Mouse (Mus musculus): ENCODE measurements around the gene Gm614. TPM values are rescaled to one million over a fixed set of nuclear protein-coding genes. Genes with fewer than 3 reads are reported as not detected.
A peak's percentile ranks its signal among the peaks of the same experiment; 100 is the strongest.

Gene Gm614
- polyA plus RNA-seq (2012; rRNA removed) (0.15 TPM in 1 of 2 replicates, not detected in the other), polyA plus RNA-seq (2014; fragmentation: Nextera tagmentation; extraction: Ambion mirVana) (not detected in 2 replicates)

DNA sequence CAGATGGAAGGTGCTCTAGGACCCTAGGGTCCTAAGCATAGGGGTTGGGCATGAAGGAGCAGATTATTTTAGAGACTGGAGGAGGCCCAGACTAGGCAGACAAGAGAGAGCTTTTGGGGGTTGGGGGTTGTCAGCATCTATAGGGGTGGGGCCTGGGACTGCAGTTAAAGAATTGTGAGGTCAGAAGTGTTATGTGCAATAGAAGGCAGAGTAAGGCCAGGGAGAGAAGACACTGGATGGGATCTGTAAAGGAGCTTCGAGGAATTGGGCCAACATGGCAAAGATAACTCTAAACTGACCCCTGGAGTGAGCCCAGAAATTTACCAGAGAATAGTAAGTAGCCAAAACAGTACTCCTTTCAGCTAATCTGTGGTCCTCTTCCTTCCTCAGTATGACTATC is at the start of gene Gm614:
Gene Gm614, minus strand, starts transcription at position 101 of the 400 bp plus-strand sequence.
- no peak within 1 kb of the TSS for H3K4me3 ChIP-seq (replicated peaks; ENCODE audit: low read length)
- H3K36me3 ChIP-seq (ENCODE audit: control insufficient read depth, insufficient read depth, low read length) = no peaks in the 10 kb centered on the region; the same call in 1 of the 2 replicates
- TF ChIP-seq POLR2A (IDR thresholded peaks at IDR 0.05; ENCODE audit: borderline replicate concordance, extremely low read depth, insufficient read depth, insufficient read length) = no peak
- H3K9me3 ChIP-seq (ENCODE audit: control insufficient read depth, low read length) = no peaks in the 10 kb centered on the region
- H3K27ac ChIP-seq (replicated peaks; ENCODE audit: low read depth, low read length) = no peak within 1 kb of the TSS
- H3K27me3 ChIP-seq (ENCODE audit: control insufficient read depth, insufficient read depth, low read length) = no peaks in the 10 kb centered on the region
- H3K4me2 ChIP-seq (replicated peaks; ENCODE audit: low read depth, low read length, severe bottlenecking) = no peak within 1 kb of the TSS
- H3K9ac ChIP-seq (ENCODE audit: low read depth, low read length, severe bottlenecking) = no peak within 1 kb of the TSS
- peaks cover 8% of the 10 kb centered on the region for H3K4me1 ChIP-seq (ENCODE audit: control insufficient read depth, insufficient read depth, low read length)
- WGBS = 85% methylated on average over 1 of the region's 1 CpGs
- ATAC-seq (ENCODE audit: low FRiP score, low read depth) (no peak), DNase-seq (ENCODE audit: low spot score) (no peak)

DNA sequence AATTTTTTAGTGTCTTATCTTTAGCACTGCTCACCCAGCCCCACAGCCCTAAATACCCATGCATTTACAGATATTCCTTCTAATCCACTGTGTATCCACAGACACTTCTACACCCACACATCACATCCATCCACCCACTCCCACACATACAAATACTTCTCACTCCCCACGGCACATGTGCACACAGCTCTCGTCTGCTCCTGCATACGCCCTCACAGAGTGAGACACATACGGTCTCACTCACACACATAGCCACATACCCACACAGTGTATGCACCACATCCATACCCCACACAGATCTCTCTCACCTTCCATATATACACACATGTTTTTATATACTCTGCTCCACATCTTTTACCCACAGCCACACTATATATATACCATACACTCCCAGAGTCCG is 45.5 kb upstream of the Gm614 start:
- peaks cover 22% of the 10 kb centered on the region; the same call in 1 of the 2 replicates for H3K36me3 ChIP-seq (ENCODE audit: control insufficient read depth, insufficient read depth, low read length)
- no peaks in the 10 kb centered on the region for H3K4me1 ChIP-seq (ENCODE audit: control insufficient read depth, insufficient read depth, low read length)
- WGBS = 91% methylated on average over 5 of the region's 5 CpGs
- no peak for DNase-seq (ENCODE audit: low spot score)
- no peak for ATAC-seq (ENCODE audit: low FRiP score, low read depth)
- H3K4me3 ChIP-seq (replicated peaks; ENCODE audit: low read length) = no peak overlapping the region
- no peak overlapping the region for H3K27ac ChIP-seq (replicated peaks; ENCODE audit: low read depth, low read length)
- no peak overlapping the region for H3K9ac ChIP-seq (ENCODE audit: low read depth, low read length, severe bottlenecking)
- H3K4me2 ChIP-seq (replicated peaks; ENCODE audit: low read depth, low read length, severe bottlenecking) = no peak overlapping the region
- no peak for TF ChIP-seq POLR2A (IDR thresholded peaks at IDR 0.05; ENCODE audit: borderline replicate concordance, extremely low read depth, insufficient read depth, insufficient read length)
- no peaks in the 10 kb centered on the region for H3K27me3 ChIP-seq (ENCODE audit: control insufficient read depth, insufficient read depth, low read length)
- no peaks in the 10 kb centered on the region for H3K9me3 ChIP-seq (ENCODE audit: control insufficient read depth, low read length)

DNA sequence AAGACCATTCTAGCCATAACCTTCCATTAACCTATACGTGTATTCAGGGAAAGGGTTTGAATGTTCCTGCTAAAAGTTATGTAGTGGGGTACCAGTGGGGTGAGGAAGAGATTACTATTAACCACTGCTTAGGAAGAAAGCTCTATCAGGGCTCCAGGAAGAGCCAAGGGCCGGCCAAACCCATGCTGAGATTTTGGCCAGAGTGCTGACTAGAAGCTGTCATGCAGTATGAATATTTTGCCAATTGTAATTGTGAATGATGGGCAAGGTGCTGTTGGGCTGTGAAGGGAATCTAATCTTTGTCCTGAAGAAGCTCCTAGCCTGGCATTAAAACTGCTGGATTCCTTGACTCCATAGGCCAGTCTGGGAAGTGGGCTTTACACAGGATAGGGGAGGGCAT is 40.9 kb upstream of the Gm614 start:
- H3K36me3 ChIP-seq (ENCODE audit: control insufficient read depth, insufficient read depth, low read length) = peaks cover 10% of the 10 kb centered on the region; the same call in 1 of the 2 replicates
- no peaks in the 10 kb centered on the region for H3K9me3 ChIP-seq (ENCODE audit: control insufficient read depth, low read length)
- H3K4me2 ChIP-seq (replicated peaks; ENCODE audit: low read depth, low read length, severe bottlenecking) = no peak overlapping the region
- H3K4me1 ChIP-seq (ENCODE audit: control insufficient read depth, insufficient read depth, low read length) = peaks cover 6% of the 10 kb centered on the region; the same call in 1 of the 2 replicates
- H3K4me3 ChIP-seq (replicated peaks; ENCODE audit: low read length) = no peak overlapping the region
- no peaks in the 10 kb centered on the region for H3K27me3 ChIP-seq (ENCODE audit: control insufficient read depth, insufficient read depth, low read length)
- TF ChIP-seq POLR2A (IDR thresholded peaks at IDR 0.05; ENCODE audit: borderline replicate concordance, extremely low read depth, insufficient read depth, insufficient read length) = no peak
- DNase-seq (ENCODE audit: low spot score) (no peak), ATAC-seq (ENCODE audit: low FRiP score, low read depth) (no peak)
- no peak overlapping the region for H3K27ac ChIP-seq (replicated peaks; ENCODE audit: low read depth, low read length)
- 52% methylated on average over 2 of the region's 2 CpGs for WGBS
- no peak overlapping the region for H3K9ac ChIP-seq (ENCODE audit: low read depth, low read length, severe bottlenecking)

- H3K4me3 ChIP-seq (replicated peaks; ENCODE audit: low read length) = no peak overlapping the region
- ATAC-seq (ENCODE audit: low FRiP score, low read depth) (no peak), DNase-seq (ENCODE audit: low spot score) (no peak)
- H3K4me2 ChIP-seq (replicated peaks; ENCODE audit: low read depth, low read length, severe bottlenecking) = peak overlapping the region; percentile 50; the same call in 1 of the 2 replicates
- no peaks in the 10 kb centered on the region for H3K27me3 ChIP-seq (ENCODE audit: control insufficient read depth, insufficient read depth, low read length)
- TF ChIP-seq POLR2A (IDR thresholded peaks at IDR 0.05; ENCODE audit: borderline replicate concordance, extremely low read depth, insufficient read depth, insufficient read length) = no peak
- H3K36me3 ChIP-seq (ENCODE audit: control insufficient read depth, insufficient read depth, low read length) = peaks cover 7% of the 10 kb centered on the region; the same call in 1 of the 2 replicates
- H3K9ac ChIP-seq (ENCODE audit: low read depth, low read length, severe bottlenecking) = no peak overlapping the region
- 68% methylated on average over 8 of the region's 9 CpGs for WGBS
- peaks cover 6% of the 10 kb centered on the region; the same call in 1 of the 2 replicates for H3K4me1 ChIP-seq (ENCODE audit: control insufficient read depth, insufficient read depth, low read length)
- H3K9me3 ChIP-seq (ENCODE audit: control insufficient read depth, low read length) = no peaks in the 10 kb centered on the region
- H3K27ac ChIP-seq (replicated peaks; ENCODE audit: low read depth, low read length) = no peak overlapping the region
These were observed 37.9 kb upstream of the Gm614 start for GRCm38 (mm10) chrX:101301654-101302053.

DNA sequence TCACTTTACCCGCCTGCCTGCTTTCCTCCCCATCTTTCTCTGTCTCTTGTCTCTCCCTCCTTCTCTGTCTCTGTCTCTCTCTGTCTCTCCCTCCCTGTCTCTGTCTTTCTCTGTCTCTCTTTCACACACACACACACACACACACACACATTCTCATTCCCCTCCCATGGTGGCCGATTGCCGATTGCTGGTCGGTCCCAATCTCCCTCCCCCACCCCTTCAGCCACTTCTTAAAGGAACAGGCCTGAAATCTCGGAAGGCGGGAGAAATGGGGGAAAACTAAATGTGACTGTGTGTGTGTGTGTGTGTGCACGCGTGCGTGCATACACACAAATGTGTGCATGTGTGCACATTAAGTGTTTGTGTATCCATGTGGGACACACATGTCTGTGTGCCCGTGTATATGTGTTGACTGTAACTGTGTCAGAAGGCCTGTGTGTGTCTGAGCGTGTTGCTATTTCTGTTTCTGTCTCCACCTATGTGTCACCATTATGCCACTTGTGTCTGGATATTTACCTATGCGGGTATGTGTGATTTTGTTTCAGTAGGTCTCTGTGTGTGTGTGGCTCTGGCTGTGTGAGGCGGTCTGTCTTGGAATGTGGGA is 36.7 kb upstream of the Gm614 start:
- peak; percentile 22 for DNase-seq (ENCODE audit: low spot score)
- no peaks in the 10 kb centered on the region for H3K27me3 ChIP-seq (ENCODE audit: control insufficient read depth, insufficient read depth, low read length)
- H3K9ac ChIP-seq (ENCODE audit: low read depth, low read length, severe bottlenecking) = no peak overlapping the region; the same call in 1 of the 2 replicates
- peak; percentile 56; the same call in 1 of the 2 replicates for ATAC-seq (ENCODE audit: low FRiP score, low read depth)
- peak overlapping the region; percentile 50 for H3K4me2 ChIP-seq (replicated peaks; ENCODE audit: low read depth, low read length, severe bottlenecking)
- H3K36me3 ChIP-seq (ENCODE audit: control insufficient read depth, insufficient read depth, low read length) = peaks cover 14% of the 10 kb centered on the region; the same call in 1 of the 2 replicates
- H3K4me1 ChIP-seq (ENCODE audit: control insufficient read depth, insufficient read depth, low read length) = peaks cover 6% of the 10 kb centered on the region; the same call in 1 of the 2 replicates
- H3K27ac ChIP-seq (replicated peaks; ENCODE audit: low read depth, low read length) = 0 out of 2 replicates have a peak overlapping the region, but pooled peaks have one; percentile 38
- 28% methylated on average over 13 of the region's 13 CpGs for WGBS
- TF ChIP-seq POLR2A (IDR thresholded peaks at IDR 0.05; ENCODE audit: borderline replicate concordance, extremely low read depth, insufficient read depth, insufficient read length) = no peak
- no peaks in the 10 kb centered on the region for H3K9me3 ChIP-seq (ENCODE audit: control insufficient read depth, low read length)
- peak overlapping the region; percentile 42 for H3K4me3 ChIP-seq (replicated peaks; ENCODE audit: low read length)

All from limb, embryonic 14.5 days (tissue).